Mouse (Mus musculus) adrenal gland, adult (tissue): Measurements from ENCODE around the gene Defb21.
A peak's percentile ranks its signal among the peaks of the same experiment; 100 is the strongest.

Experiments
- DNase-seq, 2 experiments: peaks; one replicate each; pipeline ENCODE4 v3.0.0; 2022 to 2023; ENCODE audit warnings: low spot score in 1 of 2; ENCODE audit not compliant: inconsistent age in 2 of 2

Gene Defb21

GRCm38 (mm10) chr2:152601275-152601960 is 28.9 kb downstream of the Defb21 start:
- DNase-seq: peak in 1 of 2 experiments; percentile 61

- DNase-seq: peak; percentile 83 to 91
Observed at GRCm38 (mm10) chr2:152604057-152604456, 31.5 kb downstream of the Defb21 start, which contains the start of gene Defb36. Gene Defb36, plus strand, starts transcription at chr2:152604327.

- DNase-seq: no peak
Observed at GRCm38 (mm10) chr2:152607746-152608145, 35.2 kb downstream of the Defb21 start.

GRCm38 (mm10) chr2:152608719-152609118 is 36.2 kb downstream of the Defb21 start:
- no peak for DNase-seq

- no peak for DNase-seq
Observed at GRCm38 (mm10) chr2:152612193-152612592, 39.6 kb downstream of the Defb21 start.

- peak; percentile 58 to 91 for DNase-seq
Observed at GRCm38 (mm10) chr2:152615563-152615962, 43.0 kb downstream of the Defb21 start.

GRCm38 (mm10) chr2:152616470-152616869 is 43.9 kb downstream of the Defb21 start:
- no peak for DNase-seq

- DNase-seq: peak in 1 of 2 experiments; percentile 41
Observed at GRCm38 (mm10) chr2:152617374-152617773, 44.8 kb downstream of the Defb21 start.

- DNase-seq: peak in 1 of 2 experiments; percentile 49
Observed at GRCm38 (mm10) chr2:152620367-152621134, 48.0 kb downstream of the Defb21 start.

- DNase-seq: no peak
Observed at GRCm38 (mm10) chr2:152622151-152622550, 49.6 kb downstream of the Defb21 start.

GRCm38 (mm10) chr2:152622953-152623352 is 50.4 kb downstream of the Defb21 start, which contains the start of gene Defb25:
Gene Defb25, minus strand, starts transcription at chr2:152623053.
- DNase-seq: no peak
